Mouse (Mus musculus) myocyte (in vitro differentiated cells): Measurements from ENCODE around the gene Ctbp1. TPM values are rescaled to one million over a fixed set of nuclear protein-coding genes. Genes with fewer than 3 reads are reported as not detected.

Source experiments
- H3K27me3 ChIP-seq: one replicate; pipeline ENCODE4 v1.6.1; 2011; ENCODE audit not compliant: control insufficient read depth, insufficient read depth, insufficient read length
- H3K36me3 ChIP-seq: one replicate; pipeline ENCODE4 v1.6.1; 2011; ENCODE audit not compliant: control insufficient read depth, insufficient read depth
- H3K4me2 ChIP-seq: one replicate; pipeline ENCODE4 v1.6.1; 2011; ENCODE audit warnings: low read depth, control low read depth
- H3K4me3 ChIP-seq: one replicate; pipeline ENCODE4 v1.5.1; 2011; ENCODE audit warnings: mild to moderate bottlenecking, control low read depth, moderate library complexity
- H3K79me2 ChIP-seq: one replicate; pipeline ENCODE4 v1.6.1; 2011; ENCODE audit not compliant: control insufficient read depth, insufficient read depth
- H3ac ChIP-seq: one replicate; pipeline ENCODE4 v1.6.1; 2011; ENCODE audit not compliant: control insufficient read depth, insufficient read length
- CEBPB ChIP-seq: IDR thresholded peaks from 2 replicates; pipeline ENCODE4 v1.6.1; 2011; ENCODE audit warnings: mild to moderate bottlenecking, moderate library complexity; ENCODE audit not compliant: poor library complexity, insufficient read depth, severe bottlenecking
- E2F4 ChIP-seq: IDR thresholded peaks from one replicate; pipeline ENCODE4 v1.6.1; 2011; ENCODE audit warnings: mild to moderate bottlenecking, control low read depth, moderate library complexity; ENCODE audit not compliant: insufficient read depth
- MAX ChIP-seq: IDR thresholded peaks from one replicate; pipeline ENCODE4 v1.6.1; 2011; ENCODE audit warnings: low read depth, mild to moderate bottlenecking, control low read depth
- MYOD1 ChIP-seq, 3 experiments: IDR thresholded peaks; one replicate each; pipeline ENCODE4 v1.6.1; 2011; ENCODE audit warnings: control low read depth in 2 of 3, low read depth in 2 of 3, mild to moderate bottlenecking in 2 of 3, moderate library complexity in 1 of 3; ENCODE audit not compliant: insufficient read length in 2 of 3, control insufficient read depth in 1 of 3
- MYOG ChIP-seq, 3 experiments: IDR thresholded peaks; one replicate each; pipeline ENCODE4 v1.6.1; 2011; ENCODE audit warnings: control low read depth in 2 of 3, low read depth in 2 of 3, mild to moderate bottlenecking in 2 of 3; ENCODE audit not compliant: insufficient read length in 2 of 3, control insufficient read depth in 1 of 3, insufficient read depth in 1 of 3
- POLR2A ChIP-seq: IDR thresholded peaks from one replicate; pipeline ENCODE4 v1.6.1; 2011; ENCODE audit warnings: low read depth, mild to moderate bottlenecking, control low read depth, moderate library complexity; ENCODE audit not compliant: insufficient read length
- POLR2AphosphoS2 ChIP-seq: IDR thresholded peaks from one replicate; pipeline ENCODE4 v1.6.1; 2011; ENCODE audit warnings: low read depth, control low read depth; ENCODE audit not compliant: insufficient read length
- REST ChIP-seq: IDR thresholded peaks from one replicate; pipeline ENCODE4 v1.6.1; 2011; ENCODE audit warnings: mild to moderate bottlenecking, control low read depth, moderate library complexity; ENCODE audit not compliant: insufficient read depth, insufficient read length
- SRF ChIP-seq: IDR thresholded peaks from one replicate; pipeline ENCODE4 v1.6.1; 2011; ENCODE audit warnings: low read depth; ENCODE audit not compliant: control insufficient read depth, insufficient read length
- TCF12 ChIP-seq: IDR thresholded peaks from one replicate; pipeline ENCODE4 v1.6.1; 2011; ENCODE audit warnings: mild to moderate bottlenecking, control low read depth; ENCODE audit not compliant: poor library complexity, insufficient read depth, severe bottlenecking
- TCF3 ChIP-seq: IDR thresholded peaks from one replicate; pipeline ENCODE4 v1.6.1; 2011; ENCODE audit warnings: low read depth, control low read depth; ENCODE audit not compliant: insufficient read length
- USF1 ChIP-seq: IDR thresholded peaks from one replicate; pipeline ENCODE4 v1.6.1; 2011; ENCODE audit warnings: low read depth, mild to moderate bottlenecking, control low read depth, moderate library complexity
- polyA plus RNA-seq: library from polyadenylated mRNA; unstranded; fragments of >200 nt; fragmentation: generic; extraction: Trizol; gene quantifications from one replicate; pipeline ENCODE4 v1.2.1, GENCODE M21; 2012; ENCODE audit warnings: missing spikeins

Ctbp1 gene
- polyA plus RNA-seq, 1 experiment: 231 TPM

DNA sequence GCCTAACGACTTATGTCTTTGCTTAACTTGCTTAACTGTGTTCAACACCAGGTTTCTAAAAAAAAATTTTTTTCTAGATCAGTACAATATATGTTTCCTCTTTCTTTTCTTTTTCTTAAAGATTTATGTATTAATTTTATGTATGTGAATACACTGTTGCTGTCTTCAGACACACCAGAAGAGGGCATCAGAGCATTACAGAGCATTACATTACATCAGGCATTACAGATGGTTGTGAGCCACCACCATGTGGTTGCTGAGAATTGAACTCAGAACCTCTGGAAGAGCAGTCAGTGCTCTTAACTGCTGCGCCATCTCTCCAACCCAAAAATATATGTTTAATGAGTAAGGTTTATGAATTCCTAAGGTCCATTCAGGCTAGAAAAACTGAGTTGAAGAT is 27.0 kb upstream of the Ctbp1 start:
- TF ChIP-seq E2F4 (no peak), USF1 (no peak), MYOG (IDR thresholded peaks at IDR 0.05; ENCODE audit: control insufficient read depth in 1 of 3, insufficient read depth in 1 of 3, insufficient read length in 2 of 3, low read depth in 2 of 3) (no peak), TCF12 (no peak), MYOD1 (IDR thresholded peaks at IDR 0.05; ENCODE audit: control insufficient read depth in 1 of 3, insufficient read length in 2 of 3, low read depth in 2 of 3) (no peak), MAX (no peak), REST (no peak), CEBPB (no peak), POLR2AphosphoS2 (no peak), TCF3 (no peak), SRF (no peak), POLR2A (no peak)
- Histone ChIP-seq H3K4me3 (no peak overlapping the region), H3K27me3 (no peaks in the 10 kb centered on the region), H3K36me3 (no peaks in the 10 kb centered on the region), H3K4me2 (no peak overlapping the region), H3ac (no peak overlapping the region), H3K79me2 (no peaks in the 10 kb centered on the region)

GRCm38 (mm10) chr5:33297164-33297563 is 22.4 kb upstream of the Ctbp1 start:
- no peak overlapping the region for H3K4me3 ChIP-seq
- TF ChIP-seq CEBPB (no peak), MAX (no peak), POLR2AphosphoS2 (no peak), TCF3 (no peak), MYOD1 (IDR thresholded peaks at IDR 0.05; ENCODE audit: control insufficient read depth in 1 of 3, insufficient read length in 2 of 3, low read depth in 2 of 3) (no peak), SRF (no peak), POLR2A (no peak), E2F4 (no peak), TCF12 (no peak), USF1 (no peak), REST (no peak), MYOG (IDR thresholded peaks at IDR 0.05; ENCODE audit: control insufficient read depth in 1 of 3, insufficient read depth in 1 of 3, insufficient read length in 2 of 3, low read depth in 2 of 3) (no peak)
- no peaks in the 10 kb centered on the region for H3K79me2 ChIP-seq
- H3K36me3 ChIP-seq: no peaks in the 10 kb centered on the region
- H3ac ChIP-seq: no peak overlapping the region
- H3K27me3 ChIP-seq: peaks cover 10% of the 10 kb centered on the region
- no peak overlapping the region for H3K4me2 ChIP-seq

- TF ChIP-seq E2F4 (no peak), MYOG (IDR thresholded peaks at IDR 0.05; ENCODE audit: control insufficient read depth in 1 of 3, insufficient read depth in 1 of 3, insufficient read length in 2 of 3, low read depth in 2 of 3) (peak in 1 of 3 experiments; percentile 29), CEBPB (0 out of 2 replicates have a peak, but pooled peaks have one; percentile 2), TCF12 (no peak), TCF3 (no peak)
- Histone ChIP-seq H3K4me3 (no peak overlapping the region), H3K27me3 (peaks cover 12% of the 10 kb centered on the region), H3K36me3 (no peaks in the 10 kb centered on the region), H3K79me2 (no peaks in the 10 kb centered on the region), H3K4me2 (no peak overlapping the region), H3ac (no peak overlapping the region)
Measured at GRCm38 (mm10) chr5:33293796-33294430, 19.1 kb upstream of the Ctbp1 start.

DNA sequence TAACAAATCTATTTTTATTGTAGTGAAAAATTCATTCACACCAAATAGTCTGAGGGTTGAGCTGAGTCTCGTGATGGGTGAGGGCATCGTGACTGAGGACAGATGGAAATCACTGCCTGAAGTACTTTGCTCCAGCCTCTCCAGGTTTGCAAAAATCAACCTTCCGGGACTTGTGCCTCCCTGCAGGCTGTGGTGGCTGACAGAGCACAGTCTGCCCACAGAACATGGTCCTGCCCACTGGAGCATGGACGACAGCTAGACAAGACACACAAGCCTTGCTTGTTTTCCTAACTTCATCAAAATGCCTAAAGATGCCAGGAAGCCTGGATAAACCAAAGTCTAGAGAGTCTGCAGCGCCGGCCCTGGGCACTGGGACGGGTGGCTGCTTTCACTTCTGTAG is 9.2 kb upstream of the Ctbp1 start:
- no peak for TF ChIP-seq MYOD1 (IDR thresholded peaks at IDR 0.05; ENCODE audit: control insufficient read depth in 1 of 3, insufficient read length in 2 of 3, low read depth in 2 of 3)
- TF ChIP-seq TCF3: no peak
- TF ChIP-seq USF1: no peak
- TF ChIP-seq E2F4: no peak
- H3K36me3 ChIP-seq: no peaks in the 10 kb centered on the region
- no peak overlapping the region for H3K4me3 ChIP-seq
- H3K27me3 ChIP-seq: peaks cover 18% of the 10 kb centered on the region
- H3K4me2 ChIP-seq: peak overlapping the region; percentile 38
- H3ac ChIP-seq: no peak overlapping the region
- no peaks in the 10 kb centered on the region for H3K79me2 ChIP-seq

DNA sequence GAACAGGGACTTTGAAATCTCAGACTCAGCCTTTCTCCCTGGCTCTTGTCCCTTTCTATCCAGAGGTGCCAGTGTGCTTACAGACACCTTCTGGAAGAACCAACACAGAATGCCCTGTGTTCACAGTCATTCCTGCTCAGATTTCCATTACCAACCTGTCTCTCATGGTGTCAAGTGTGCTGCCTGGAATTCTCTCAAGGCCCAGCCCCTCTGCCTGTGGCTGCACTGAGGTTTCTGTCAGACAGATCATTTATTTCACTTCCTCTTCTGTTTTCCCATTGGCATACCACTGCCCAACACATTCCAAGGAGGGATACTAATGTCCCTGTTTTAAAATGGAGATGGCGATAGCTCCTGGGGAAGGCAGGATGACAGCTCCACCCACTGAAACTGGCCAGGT is 6.6 kb upstream of the Ctbp1 start:
- no peak overlapping the region for H3K4me3 ChIP-seq

More for the DNA sequence above, 6.6 kb upstream of the Ctbp1 start:
- no peak overlapping the region for H3K4me2 ChIP-seq
- no peaks in the 10 kb centered on the region for H3K36me3 ChIP-seq
- H3K27me3 ChIP-seq: peaks cover 18% of the 10 kb centered on the region
- H3K79me2 ChIP-seq: no peaks in the 10 kb centered on the region
- H3ac ChIP-seq: no peak overlapping the region
- peak in 1 of 3 experiments; percentile 50 for TF ChIP-seq MYOG (IDR thresholded peaks at IDR 0.05; ENCODE audit: control insufficient read depth in 1 of 3, insufficient read depth in 1 of 3, insufficient read length in 2 of 3, low read depth in 2 of 3)
- TF ChIP-seq MYOD1 (IDR thresholded peaks at IDR 0.05; ENCODE audit: control insufficient read depth in 1 of 3, insufficient read length in 2 of 3, low read depth in 2 of 3): no peak
- no peak for TF ChIP-seq MAX
- TF ChIP-seq SRF: no peak
